Mouse (Mus musculus): ENCODE results near the gene Il2rg. TPM values are rescaled to one million over a fixed set of nuclear protein-coding genes. Genes with fewer than 3 reads are reported as not detected.

The Il2rg gene
- 7.1 and 14.1 TPM in 2 replicates for polyA plus RNA-seq (2012; rRNA removed)

DNA sequence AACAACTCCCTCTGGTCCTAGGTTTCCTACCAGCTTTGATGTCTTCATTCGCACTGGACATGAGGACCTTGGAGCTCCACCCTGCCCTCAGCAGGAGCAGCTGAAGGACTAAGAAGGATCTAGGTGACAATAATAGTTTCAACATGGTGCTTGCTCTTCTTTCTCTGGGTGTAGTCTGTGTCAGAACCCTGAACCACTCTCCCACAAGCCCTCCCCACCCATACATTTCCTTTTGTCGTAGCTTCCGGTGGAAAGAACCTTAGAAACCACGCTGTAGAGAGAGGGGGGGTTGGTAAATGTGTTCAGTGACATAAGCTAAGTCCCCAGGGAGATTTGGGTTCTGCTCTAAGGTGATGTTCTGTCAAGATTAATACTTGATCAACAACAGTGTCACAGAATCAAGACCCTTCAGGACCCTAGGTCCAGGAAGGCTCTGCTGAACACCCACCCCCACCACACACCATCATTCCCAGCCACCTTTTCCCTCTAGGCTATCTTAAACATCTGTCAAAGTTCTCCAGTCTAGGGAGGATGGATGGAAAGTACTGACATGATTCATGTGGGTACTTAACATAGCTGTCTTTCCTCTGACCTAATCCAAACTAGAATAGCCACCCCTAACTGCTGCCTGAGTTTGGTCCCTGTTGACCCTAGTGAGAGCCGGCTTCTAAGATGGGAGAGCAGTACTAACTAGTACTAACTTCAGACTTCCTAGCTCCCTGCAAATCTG is at the start of gene Il2rg:
Il2rg (minus strand) TSS at position 231 of the 730 bp plus-strand sequence.
- peaks cover under 1% of the 10 kb centered on the region; the same call in 1 of the 2 replicates for H3K4me1 ChIP-seq (ENCODE audit: control insufficient read depth, insufficient read depth, insufficient read length, low read length)
- H3K27me3 ChIP-seq (ENCODE audit: control insufficient read depth, insufficient read depth, low read length), result no peaks in the 10 kb centered on the region
- peak within 1 kb of the TSS; percentile 79 for H3K27ac ChIP-seq (ENCODE audit: insufficient read depth, low read depth, low read length)
- WGBS, result 71% methylated on average over 5 of the region's 5 CpGs
- peak within 1 kb of the TSS; percentile 45 for H3K4me3 ChIP-seq (ENCODE audit: low read depth, low read length)
- no peaks in the 10 kb centered on the region for H3K36me3 ChIP-seq (ENCODE audit: control insufficient read depth, insufficient read depth, low read length)
- TF ChIP-seq POLR2A (IDR thresholded peaks at IDR 0.05; ENCODE audit: low read depth, low read length) (no peak), CTCF (IDR thresholded peaks at IDR 0.05; ENCODE audit: extremely low read depth, insufficient read length, insufficient replicate concordance, low read depth, low read length) (no peak)

DNA sequence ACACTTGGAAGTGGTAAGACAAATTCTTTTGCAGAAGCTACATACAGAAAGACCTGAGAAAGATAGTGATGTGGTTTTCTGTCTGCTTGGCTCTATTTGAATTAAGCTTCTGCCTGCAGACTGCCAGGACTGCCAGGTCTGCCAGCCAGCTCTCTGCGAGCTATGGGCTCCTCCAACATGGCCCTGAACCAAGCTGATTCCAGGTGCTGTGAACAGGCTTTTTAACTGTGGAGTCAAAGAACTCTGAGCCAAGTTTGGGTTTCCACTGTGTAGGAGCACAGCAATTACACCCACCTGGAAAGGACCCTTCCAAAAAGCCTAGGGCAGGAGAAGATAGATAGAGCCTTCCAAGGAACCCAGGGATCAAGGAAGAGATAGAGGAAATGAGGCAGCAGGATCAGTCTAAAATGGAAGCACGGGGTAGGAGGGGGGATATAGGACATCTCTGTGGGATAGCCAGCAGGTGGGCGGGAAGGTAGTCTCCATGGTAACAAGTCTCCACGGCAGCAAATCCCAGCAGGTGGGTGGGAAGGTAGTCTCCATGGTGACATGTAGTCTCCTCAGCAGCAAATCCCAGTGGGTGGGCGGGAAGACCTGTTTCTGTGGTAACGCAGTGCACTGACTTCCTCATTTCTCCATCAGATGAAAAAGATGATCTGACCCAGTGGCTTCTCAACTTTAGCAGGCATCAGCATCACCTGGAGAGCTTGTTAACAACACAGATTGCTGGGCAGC is 45.7 kb upstream of the Il2rg start:
- Histone ChIP-seq H3K27me3 (ENCODE audit: control insufficient read depth, insufficient read depth, low read length) (no peaks in the 10 kb centered on the region), H3K4me3 (ENCODE audit: low read depth, low read length) (no peak overlapping the region), H3K4me1 (ENCODE audit: control insufficient read depth, insufficient read depth, insufficient read length, low read length) (no peaks in the 10 kb centered on the region), H3K27ac (ENCODE audit: insufficient read depth, low read depth, low read length) (no peak overlapping the region), H3K36me3 (ENCODE audit: control insufficient read depth, insufficient read depth, low read length) (no peaks in the 10 kb centered on the region)
- TF ChIP-seq CTCF (IDR thresholded peaks at IDR 0.05; ENCODE audit: extremely low read depth, insufficient read length, insufficient replicate concordance, low read depth, low read length) (no peak), POLR2A (IDR thresholded peaks at IDR 0.05; ENCODE audit: low read depth, low read length) (no peak)
- WGBS, result 42% methylated on average over 6 of the region's 6 CpGs

DNA sequence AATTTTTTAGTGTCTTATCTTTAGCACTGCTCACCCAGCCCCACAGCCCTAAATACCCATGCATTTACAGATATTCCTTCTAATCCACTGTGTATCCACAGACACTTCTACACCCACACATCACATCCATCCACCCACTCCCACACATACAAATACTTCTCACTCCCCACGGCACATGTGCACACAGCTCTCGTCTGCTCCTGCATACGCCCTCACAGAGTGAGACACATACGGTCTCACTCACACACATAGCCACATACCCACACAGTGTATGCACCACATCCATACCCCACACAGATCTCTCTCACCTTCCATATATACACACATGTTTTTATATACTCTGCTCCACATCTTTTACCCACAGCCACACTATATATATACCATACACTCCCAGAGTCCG is 41.2 kb upstream of the Il2rg start:
- 88% methylated on average over 5 of the region's 5 CpGs for WGBS
- H3K27me3 ChIP-seq (ENCODE audit: control insufficient read depth, insufficient read depth, low read length), result no peaks in the 10 kb centered on the region
- no peaks in the 10 kb centered on the region for H3K36me3 ChIP-seq (ENCODE audit: control insufficient read depth, insufficient read depth, low read length)
- TF ChIP-seq POLR2A (IDR thresholded peaks at IDR 0.05; ENCODE audit: low read depth, low read length) (no peak), CTCF (IDR thresholded peaks at IDR 0.05; ENCODE audit: extremely low read depth, insufficient read length, insufficient replicate concordance, low read depth, low read length) (no peak)
- H3K4me3 ChIP-seq (ENCODE audit: low read depth, low read length), result no peak overlapping the region
- H3K27ac ChIP-seq (ENCODE audit: insufficient read depth, low read depth, low read length), result no peak overlapping the region
- no peaks in the 10 kb centered on the region for H3K4me1 ChIP-seq (ENCODE audit: control insufficient read depth, insufficient read depth, insufficient read length, low read length)

DNA sequence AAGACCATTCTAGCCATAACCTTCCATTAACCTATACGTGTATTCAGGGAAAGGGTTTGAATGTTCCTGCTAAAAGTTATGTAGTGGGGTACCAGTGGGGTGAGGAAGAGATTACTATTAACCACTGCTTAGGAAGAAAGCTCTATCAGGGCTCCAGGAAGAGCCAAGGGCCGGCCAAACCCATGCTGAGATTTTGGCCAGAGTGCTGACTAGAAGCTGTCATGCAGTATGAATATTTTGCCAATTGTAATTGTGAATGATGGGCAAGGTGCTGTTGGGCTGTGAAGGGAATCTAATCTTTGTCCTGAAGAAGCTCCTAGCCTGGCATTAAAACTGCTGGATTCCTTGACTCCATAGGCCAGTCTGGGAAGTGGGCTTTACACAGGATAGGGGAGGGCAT is 36.6 kb upstream of the Il2rg start:
- H3K4me1 ChIP-seq (ENCODE audit: control insufficient read depth, insufficient read depth, insufficient read length, low read length), result no peaks in the 10 kb centered on the region
- no peak overlapping the region for H3K27ac ChIP-seq (ENCODE audit: insufficient read depth, low read depth, low read length)
- WGBS, result 72% methylated on average over 2 of the region's 2 CpGs
- H3K4me3 ChIP-seq (ENCODE audit: low read depth, low read length), result no peak overlapping the region
- no peaks in the 10 kb centered on the region for H3K36me3 ChIP-seq (ENCODE audit: control insufficient read depth, insufficient read depth, low read length)
- TF ChIP-seq POLR2A (IDR thresholded peaks at IDR 0.05; ENCODE audit: low read depth, low read length) (no peak), CTCF (IDR thresholded peaks at IDR 0.05; ENCODE audit: extremely low read depth, insufficient read length, insufficient replicate concordance, low read depth, low read length) (no peak)
- no peaks in the 10 kb centered on the region for H3K27me3 ChIP-seq (ENCODE audit: control insufficient read depth, insufficient read depth, low read length)

DNA sequence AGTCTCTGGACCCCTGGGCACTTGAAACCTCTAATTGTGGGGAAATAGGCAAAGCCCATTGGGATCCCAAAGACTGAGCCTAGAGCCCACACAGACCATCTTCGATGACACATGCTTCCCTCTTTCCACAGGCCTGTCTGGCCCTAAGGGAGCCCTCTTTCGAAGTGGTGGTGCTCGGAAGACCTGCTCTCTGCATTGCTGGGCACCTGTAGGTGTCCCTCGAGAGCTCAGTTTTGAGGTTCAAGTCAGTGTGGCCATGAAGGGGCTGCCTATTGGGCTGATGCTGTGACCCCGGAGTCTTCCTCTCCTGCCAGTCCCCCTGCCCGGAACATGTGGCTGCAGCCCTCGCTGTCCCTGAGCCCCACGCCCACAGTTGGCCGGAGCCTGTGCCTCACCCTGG is 33.6 kb upstream of the Il2rg start:
- H3K4me1 ChIP-seq (ENCODE audit: control insufficient read depth, insufficient read depth, insufficient read length, low read length), result 0 out of 2 replicates have a peak, but pooled peaks cover 2% of the 10 kb centered on the region
- WGBS, result 85% methylated on average over 9 of the region's 9 CpGs

DNA sequence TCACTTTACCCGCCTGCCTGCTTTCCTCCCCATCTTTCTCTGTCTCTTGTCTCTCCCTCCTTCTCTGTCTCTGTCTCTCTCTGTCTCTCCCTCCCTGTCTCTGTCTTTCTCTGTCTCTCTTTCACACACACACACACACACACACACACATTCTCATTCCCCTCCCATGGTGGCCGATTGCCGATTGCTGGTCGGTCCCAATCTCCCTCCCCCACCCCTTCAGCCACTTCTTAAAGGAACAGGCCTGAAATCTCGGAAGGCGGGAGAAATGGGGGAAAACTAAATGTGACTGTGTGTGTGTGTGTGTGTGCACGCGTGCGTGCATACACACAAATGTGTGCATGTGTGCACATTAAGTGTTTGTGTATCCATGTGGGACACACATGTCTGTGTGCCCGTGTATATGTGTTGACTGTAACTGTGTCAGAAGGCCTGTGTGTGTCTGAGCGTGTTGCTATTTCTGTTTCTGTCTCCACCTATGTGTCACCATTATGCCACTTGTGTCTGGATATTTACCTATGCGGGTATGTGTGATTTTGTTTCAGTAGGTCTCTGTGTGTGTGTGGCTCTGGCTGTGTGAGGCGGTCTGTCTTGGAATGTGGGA is 32.5 kb upstream of the Il2rg start:
- Histone ChIP-seq H3K27me3 (ENCODE audit: control insufficient read depth, insufficient read depth, low read length) (no peaks in the 10 kb centered on the region), H3K4me1 (ENCODE audit: control insufficient read depth, insufficient read depth, insufficient read length, low read length) (0 out of 2 replicates have a peak, but pooled peaks cover 2% of the 10 kb centered on the region), H3K27ac (ENCODE audit: insufficient read depth, low read depth, low read length) (no peak overlapping the region), H3K4me3 (ENCODE audit: low read depth, low read length) (no peak overlapping the region), H3K36me3 (ENCODE audit: control insufficient read depth, insufficient read depth, low read length) (peaks cover 8% of the 10 kb centered on the region; the same call in 1 of the 2 replicates)
- TF ChIP-seq CTCF (IDR thresholded peaks at IDR 0.05; ENCODE audit: extremely low read depth, insufficient read length, insufficient replicate concordance, low read depth, low read length) (no peak), POLR2A (IDR thresholded peaks at IDR 0.05; ENCODE audit: low read depth, low read length) (no peak)
- 44% methylated on average over 13 of the region's 13 CpGs for WGBS

More for the DNA sequence above, 33.6 kb upstream of the Il2rg start:
- H3K4me3 ChIP-seq (ENCODE audit: low read depth, low read length), result no peak overlapping the region
- no peak for TF ChIP-seq POLR2A (IDR thresholded peaks at IDR 0.05; ENCODE audit: low read depth, low read length)
- no peak for TF ChIP-seq CTCF (IDR thresholded peaks at IDR 0.05; ENCODE audit: extremely low read depth, insufficient read length, insufficient replicate concordance, low read depth, low read length)
- peaks cover 4% of the 10 kb centered on the region; the same call in 1 of the 2 replicates for H3K36me3 ChIP-seq (ENCODE audit: control insufficient read depth, insufficient read depth, low read length)
- no peaks in the 10 kb centered on the region for H3K27me3 ChIP-seq (ENCODE audit: control insufficient read depth, insufficient read depth, low read length)
- no peak overlapping the region for H3K27ac ChIP-seq (ENCODE audit: insufficient read depth, low read depth, low read length)

All from small intestine, adult 2 months (tissue).